Mouse (Mus musculus) midbrain, embryonic 11.5 days (tissue): Measurements from ENCODE around the gene Fdxr. TPM values are rescaled to one million over a fixed set of nuclear protein-coding genes. Genes with fewer than 3 reads are reported as not detected.

ENCODE experiments used
- ATAC-seq: fragments of 200-750 bp; cut with Nextera tagmentation; 2 replicates; pipeline ENCODE4 v1.8.0; 2017; ENCODE audit warnings: moderate TSS enrichment, moderate library complexity; ENCODE audit not compliant: low FRiP score
- DNase-seq: peaks from one replicate; pipeline ENCODE4 v3.0.0; 2015; ENCODE audit warnings: low spot score; ENCODE audit errors: missing footprints
- H3K27ac ChIP-seq: fragments of 300-500 bp; sonication (generic); 2 replicates; pipeline ENCODE4 v1.5.1; 2014; ENCODE audit warnings: low read depth, low read length
- H3K27me3 ChIP-seq: fragments of 300-500 bp; sonication (generic); 2 replicates; pipeline ENCODE4 v1.6.1; 2014; ENCODE audit warnings: mild to moderate bottlenecking, low read length, moderate library complexity, mixed read lengths; ENCODE audit not compliant: control insufficient read depth, insufficient read depth
- H3K36me3 ChIP-seq: fragments of 300-500 bp; sonication (generic); 2 replicates; pipeline ENCODE4 v1.6.1; 2014; ENCODE audit warnings: mild to moderate bottlenecking, low read length, moderate library complexity, mixed read lengths; ENCODE audit not compliant: control insufficient read depth, insufficient read depth
- H3K4me1 ChIP-seq: fragments of 300-500 bp; sonication (generic); 2 replicates; pipeline ENCODE4 v1.6.1; 2014; ENCODE audit warnings: low read length; ENCODE audit not compliant: control insufficient read depth, insufficient read depth
- H3K4me2 ChIP-seq: fragments of 300-500 bp; sonication (generic); 2 replicates; pipeline ENCODE4 v1.6.1; 2014; ENCODE audit warnings: mild to moderate bottlenecking, moderate library complexity
- H3K4me3 ChIP-seq: fragments of 300-500 bp; sonication (generic); 2 replicates; pipeline ENCODE4 v1.5.1; 2014; ENCODE audit warnings: low read depth, low read length
- H3K9ac ChIP-seq: fragments of 300-500 bp; sonication (generic); 2 replicates; pipeline ENCODE4 v1.6.1; 2014; ENCODE audit warnings: low read length
- H3K9me3 ChIP-seq: fragments of 300-500 bp; sonication (generic); 2 replicates; pipeline ENCODE4 v1.6.1; 2016; ENCODE audit warnings: low read length; ENCODE audit not compliant: control insufficient read depth
- WGBS: fragments of 180-500 bp; shearing (Covaris S2); extraction: QIAGEN DNeasy Blood & Tissue Kit; methylation state at CpG from one replicate; pipeline ENCODE4 v1.1.7; 2014; 5-methylcytosine and 5-hydroxymethylcytosine counted together
- polyA plus RNA-seq: library from polyadenylated mRNA; unstranded; fragments of >200 nt; fragmentation: Nextera tagmentation; extraction: Ambion mirVana; gene quantifications from 2 replicates; pipeline ENCODE4 v1.2.1, GENCODE M21; 2014

Gene Fdxr
- polyA plus RNA-seq, 1 experiment from 2014 or later = 12.7 TPM

DNA sequence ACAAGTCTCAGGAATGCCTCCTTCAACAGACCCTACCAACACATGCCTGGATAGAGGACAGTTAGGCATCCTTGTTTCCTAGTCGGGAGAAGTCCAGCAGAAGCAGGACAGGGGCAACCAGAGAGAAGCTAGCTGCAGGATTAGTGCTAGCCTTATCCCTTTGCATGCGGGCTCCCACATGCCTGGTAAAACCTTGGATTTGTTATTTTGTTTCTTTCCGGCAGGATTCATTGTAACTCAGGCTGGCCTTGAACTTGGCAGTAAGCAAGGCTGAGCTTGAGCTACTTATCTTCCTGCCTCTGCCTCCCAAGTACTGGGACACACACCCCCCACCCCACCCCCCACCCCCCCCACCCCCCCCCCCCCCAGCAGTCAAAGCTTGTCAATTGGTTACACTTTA lies 25.6 kb downstream of the Fdxr start:
- 44% methylated on average over 3 of the region's 3 CpGs for WGBS
- no peak for DNase-seq
- no peak overlapping the region for H3K9ac ChIP-seq
- no peaks in the 10 kb centered on the region for H3K9me3 ChIP-seq
- H3K4me1 ChIP-seq = peaks cover 16% of the 10 kb centered on the region
- H3K4me2 ChIP-seq = no peak overlapping the region
- ATAC-seq = no peak
- H3K27me3 ChIP-seq = peaks cover 37% of the 10 kb centered on the region
- H3K4me3 ChIP-seq = no peak overlapping the region
- no peaks in the 10 kb centered on the region for H3K36me3 ChIP-seq
- H3K27ac ChIP-seq = no peak overlapping the region

DNA sequence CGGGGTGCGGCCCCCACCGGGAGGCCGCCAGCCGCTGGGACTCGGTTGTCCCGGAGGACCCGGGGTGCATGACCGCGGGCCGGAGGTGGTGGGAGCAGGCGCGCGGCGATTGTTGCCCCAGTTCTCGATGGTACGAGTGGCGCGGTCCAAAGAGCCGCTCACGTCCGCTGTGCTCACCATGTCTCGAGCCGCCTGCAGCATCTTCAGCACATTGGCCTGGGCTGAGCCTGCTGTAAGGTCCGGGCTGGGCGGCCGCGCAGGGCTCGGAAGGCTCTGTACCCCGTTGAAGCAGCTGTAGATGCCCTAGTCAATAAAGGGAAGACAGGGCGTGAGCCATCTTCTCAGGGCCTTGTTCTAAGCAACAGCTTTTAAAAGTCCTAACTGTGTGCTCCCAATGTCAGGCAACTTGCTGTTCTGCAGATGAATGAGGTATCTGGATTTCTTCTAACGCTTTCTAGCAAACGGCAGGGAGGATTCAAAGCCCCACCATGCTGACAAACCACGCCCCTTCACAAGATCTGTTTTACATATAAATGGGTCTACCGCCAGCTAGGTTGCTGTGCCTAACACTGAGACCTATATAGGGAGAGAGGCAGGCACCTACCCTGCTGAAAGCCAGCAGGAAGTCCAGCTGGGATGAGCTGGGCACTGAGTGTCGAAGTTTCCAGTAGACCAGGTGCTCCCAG lies 26.3 kb downstream of the Fdxr start:
- DNase-seq = peak; percentile 93
- Histone ChIP-seq H3K4me1 (peaks cover 16% of the 10 kb centered on the region), H3K36me3 (no peaks in the 10 kb centered on the region), H3K4me2 (peak overlapping the region; percentile 81), H3K9ac (peak overlapping the region; percentile 41), H3K9me3 (no peaks in the 10 kb centered on the region), H3K27ac (no peak overlapping the region), H3K27me3 (peaks cover 37% of the 10 kb centered on the region), H3K4me3 (peak overlapping the region; percentile 42)
- under 1% methylated on average over 35 of the region's 36 CpGs for WGBS
- ATAC-seq = no peak

- H3K27me3 ChIP-seq = peaks cover 37% of the 10 kb centered on the region
- H3K4me2 ChIP-seq = peak overlapping the region; percentile 81
- H3K4me1 ChIP-seq = peaks cover 16% of the 10 kb centered on the region
- no peaks in the 10 kb centered on the region for H3K36me3 ChIP-seq
- WGBS = 2% methylated on average over 63 of the region's 63 CpGs
- DNase-seq = peak; percentile 92
- peak; percentile 49; the same call in 1 of the 2 replicates for ATAC-seq
- peak overlapping the region; percentile 41 for H3K9ac ChIP-seq
- H3K9me3 ChIP-seq = no peaks in the 10 kb centered on the region
- peak overlapping the region; percentile 42 for H3K4me3 ChIP-seq
- no peak overlapping the region for H3K27ac ChIP-seq
Measured at GRCm38 (mm10) chr11:115249721-115250404, 27.0 kb downstream of the Fdxr start.

DNA sequence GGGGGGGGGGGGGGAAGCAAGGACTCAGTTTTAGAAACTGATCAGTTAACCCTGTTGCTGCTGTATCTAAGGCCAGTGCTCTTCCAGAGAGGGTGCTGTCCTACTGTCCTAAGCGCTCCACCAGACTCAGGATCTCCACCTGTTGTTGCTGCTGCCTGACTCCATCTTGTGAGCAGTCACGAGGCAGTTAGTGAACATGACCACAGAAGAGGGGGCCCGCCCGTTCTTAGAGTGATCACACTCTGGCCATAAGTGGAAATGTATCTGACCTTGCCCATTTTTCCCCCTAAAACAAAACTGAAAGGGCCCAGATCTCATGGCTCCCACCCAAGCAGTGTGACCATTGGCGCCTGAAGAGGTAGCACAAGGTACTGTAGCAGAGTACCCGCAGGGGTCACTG lies 28.9 kb downstream of the Fdxr start:
- Histone ChIP-seq H3K36me3 (no peaks in the 10 kb centered on the region), H3K27me3 (peaks cover 37% of the 10 kb centered on the region), H3K4me1 (peaks cover 16% of the 10 kb centered on the region), H3K9ac (no peak overlapping the region), H3K9me3 (no peaks in the 10 kb centered on the region), H3K4me2 (no peak overlapping the region), H3K27ac (no peak overlapping the region), H3K4me3 (no peak overlapping the region)
- no peak for DNase-seq
- 74% methylated on average over 6 of the region's 6 CpGs for WGBS
- ATAC-seq = no peak

- Histone ChIP-seq H3K27ac (no peak overlapping the region), H3K4me2 (no peak overlapping the region), H3K9ac (no peak overlapping the region), H3K27me3 (peaks cover 37% of the 10 kb centered on the region), H3K9me3 (no peaks in the 10 kb centered on the region), H3K4me3 (no peak overlapping the region), H3K36me3 (no peaks in the 10 kb centered on the region), H3K4me1 (peaks cover 16% of the 10 kb centered on the region)
- 13% methylated on average over 3 of the region's 3 CpGs for WGBS
- ATAC-seq (no peak), DNase-seq (no peak)
Measured at GRCm38 (mm10) chr11:115247240-115247639, 29.6 kb downstream of the Fdxr start.

DNA sequence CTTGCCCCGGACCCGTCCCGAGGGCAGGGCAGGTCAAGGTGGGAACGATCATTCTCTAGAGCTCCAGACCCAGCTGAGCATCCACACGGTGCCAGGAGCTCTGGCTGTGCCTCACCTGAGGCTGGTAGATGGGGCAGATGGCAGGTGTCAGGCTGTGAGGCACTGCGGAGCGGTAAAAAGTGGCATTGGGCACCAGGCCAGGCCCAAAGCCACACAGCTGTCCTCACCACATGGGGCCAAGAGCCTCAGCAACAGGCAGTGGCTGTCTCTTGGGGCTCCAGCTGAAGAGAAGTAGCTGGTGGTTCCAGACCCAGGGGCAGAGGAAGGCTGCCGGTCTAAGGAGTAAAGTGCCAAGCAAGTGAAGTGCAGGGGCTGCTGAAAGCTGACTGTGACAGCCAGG lies 30.5 kb downstream of the Fdxr start:
- H3K9ac ChIP-seq = no peak overlapping the region
- no peaks in the 10 kb centered on the region for H3K9me3 ChIP-seq
- no peak overlapping the region for H3K27ac ChIP-seq
- H3K27me3 ChIP-seq = peaks cover 37% of the 10 kb centered on the region
- no peak overlapping the region for H3K4me2 ChIP-seq
- H3K4me1 ChIP-seq = peaks cover 16% of the 10 kb centered on the region
- DNase-seq (no peak), ATAC-seq (no peak)
- WGBS = 79% methylated on average over 8 of the region's 8 CpGs
- no peak overlapping the region for H3K4me3 ChIP-seq
- H3K36me3 ChIP-seq = no peaks in the 10 kb centered on the region

- Histone ChIP-seq H3K9me3 (no peaks in the 10 kb centered on the region), H3K27ac (no peak overlapping the region), H3K4me1 (peaks cover 9% of the 10 kb centered on the region), H3K4me3 (no peak overlapping the region), H3K4me2 (no peak overlapping the region), H3K9ac (no peak overlapping the region), H3K27me3 (peaks cover 22% of the 10 kb centered on the region), H3K36me3 (no peaks in the 10 kb centered on the region)
- DNase-seq = no peak
- ATAC-seq = no peak
- 88% methylated on average over 8 of the region's 8 CpGs for WGBS
Measured at GRCm38 (mm10) chr11:115244840-115245239, 32.0 kb downstream of the Fdxr start.

GRCm38 (mm10) chr11:115243783-115244182 lies 33.1 kb downstream of the Fdxr start:
- WGBS = 88% methylated on average over 12 of the region's 12 CpGs
- DNase-seq (no peak), ATAC-seq (no peak)
- H3K27me3 ChIP-seq = peaks cover 11% of the 10 kb centered on the region
- no peak overlapping the region for H3K4me2 ChIP-seq
- H3K36me3 ChIP-seq = no peaks in the 10 kb centered on the region
- H3K27ac ChIP-seq = no peak overlapping the region
- no peak overlapping the region for H3K4me3 ChIP-seq
- no peaks in the 10 kb centered on the region for H3K9me3 ChIP-seq
- H3K9ac ChIP-seq = no peak overlapping the region
- H3K4me1 ChIP-seq = peaks cover 7% of the 10 kb centered on the region

- Histone ChIP-seq H3K27ac (no peak overlapping the region), H3K4me1 (peaks cover 5% of the 10 kb centered on the region), H3K36me3 (no peaks in the 10 kb centered on the region), H3K4me3 (no peak overlapping the region), H3K27me3 (peaks cover 4% of the 10 kb centered on the region; the same call in 1 of the 2 replicates), H3K4me2 (no peak overlapping the region), H3K9me3 (no peaks in the 10 kb centered on the region), H3K9ac (no peak overlapping the region)
- DNase-seq (no peak), ATAC-seq (no peak)
- WGBS = 82% methylated on average over 3 of the region's 3 CpGs
Measured at GRCm38 (mm10) chr11:115242746-115243145, 34.1 kb downstream of the Fdxr start.
